28 mouse cellular contexts compared by ENCODE assay signal in the genomic region with DNA sequence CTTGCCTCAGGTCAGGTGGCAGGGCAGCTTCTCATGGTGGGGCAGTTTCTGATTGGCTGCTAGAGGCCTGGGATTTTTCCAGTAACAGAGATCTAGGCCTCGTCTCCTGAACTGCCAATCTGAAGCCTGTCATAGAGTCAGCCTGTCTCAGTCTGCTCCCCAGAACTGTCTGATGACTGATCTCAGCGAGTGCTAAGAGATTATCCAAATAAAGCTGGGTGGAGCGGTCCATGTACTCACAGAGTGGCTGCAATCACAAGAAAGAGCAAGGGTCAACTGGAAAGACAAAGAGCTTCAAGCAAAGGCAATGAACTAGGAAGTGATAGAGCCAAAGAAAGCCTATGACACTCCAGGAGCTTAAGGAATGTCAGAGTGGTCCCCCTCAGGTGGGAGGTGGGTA.
DNase-seq lines count a peak whose midpoint lies in the region; ATAC-seq and TF ChIP-seq lines count a peak whose summit lies in the region.
"Had no signal": no experiment of that assay in that cellular context is flagged by ENCODE, and none has a peak within 500 bp of the region (broad histone marks: within the 10 kb centered on the region; RNA-seq: fewer than 3 reads in every experiment).

No protein-coding gene starts in this region.

- H3K4me2 ChIP-seq in heart, embryonic 11.5 days: no peak overlapping the region
- no peak overlapping the region for H3K4me2 ChIP-seq in liver, embryonic 11.5 days
- H3K4me2 ChIP-seq in midbrain, embryonic 13.5 days (replicated peaks): no peak overlapping the region
- H3K4me2 ChIP-seq: embryonic facial prominence, embryonic 13.5 days; embryonic facial prominence, embryonic 15.5 days; forebrain, embryonic 12.5 days had no signal

- DNase-seq in embryo, embryonic 10.5 days (ENCODE audit: low spot score): peak; percentile 3
- no peak for DNase-seq in embryo, embryonic 11 days
- no peak for DNase-seq in heart, postnatal 14 days
- peak; percentile 62 for DNase-seq in liver, adult 2 months (ENCODE audit: extremely low read depth, low read depth, low spot score)
- no peak for DNase-seq in liver, embryonic 11.5 days (ENCODE audit: low spot score)
- DNase-seq: adrenal gland, adult 2 months; adrenal gland, postnatal 10 days; adrenal gland, postnatal 25 days; B cell, adult 2 months; cerebellum, adult 11 months; cerebellum, adult 18-20 months; cerebellum, adult 8-10 months; cerebellum, adult 9-11 months; cerebellum, postnatal 14 days; cerebellum, postnatal 36 days had no signal

- H3K4me3 ChIP-seq in heart, embryonic 11.5 days (ENCODE audit: low read depth, low read length): no peak overlapping the region
- H3K4me3 ChIP-seq in liver, adult 2 months (ENCODE audit: insufficient read depth, low read depth, low read length): no peak overlapping the region
- no peak overlapping the region for H3K4me3 ChIP-seq in liver, embryonic 11.5 days (ENCODE audit: low read depth, low read length)
- no peak overlapping the region for H3K4me3 ChIP-seq in midbrain, embryonic 13.5 days (replicated peaks)
- H3K4me3 ChIP-seq: embryonic facial prominence, embryonic 13.5 days; embryonic facial prominence, embryonic 15.5 days; erythroblast, embryonic 14.5 days; forebrain, embryonic 10.5 days; forebrain, embryonic 12.5 days had no signal

- no peak for ATAC-seq in heart, embryonic 11.5 days (replicated peaks; ENCODE audit: insufficient number of reproducible peaks, low FRiP score, low TSS enrichment)
- no peak for ATAC-seq in liver, embryonic 11.5 days (replicated peaks; ENCODE audit: low FRiP score)
- no peak for ATAC-seq in midbrain, embryonic 13.5 days
- ATAC-seq: CD4-positive, CD25-positive, alpha-beta regulatory T cell, adult 4 months; forebrain, embryonic 14.5 days; forebrain, embryonic 16.5 days; Patski had no signal

- no peaks in the 10 kb centered on the region for H3K27me3 ChIP-seq in heart, embryonic 11.5 days (ENCODE audit: control insufficient read depth, insufficient read depth, low read length)
- H3K27me3 ChIP-seq in liver, adult 2 months (ENCODE audit: control insufficient read depth, insufficient read depth, low read length): no peaks in the 10 kb centered on the region
- H3K27me3 ChIP-seq in liver, embryonic 11.5 days (replicated peaks; ENCODE audit: control insufficient read depth, insufficient read depth, low read length): no peaks in the 10 kb centered on the region
- H3K27me3 ChIP-seq in midbrain, embryonic 13.5 days: no peaks in the 10 kb centered on the region
- H3K27me3 ChIP-seq: CH12.LX; embryonic facial prominence, embryonic 13.5 days; embryonic facial prominence, embryonic 15.5 days; forebrain, embryonic 12.5 days; Patski had no signal

- no peaks in the 10 kb centered on the region for H3K79me2 ChIP-seq in liver, adult 2 months (ENCODE audit: control insufficient read depth, insufficient read depth, low read length)

- H3K9ac ChIP-seq in heart, embryonic 11.5 days (ENCODE audit: low read depth, low read length): 0 out of 2 replicates have a peak overlapping the region, but pooled peaks have one; percentile 16
- H3K9ac ChIP-seq in liver, adult 2 months (ENCODE audit: low read depth, low read length): no peak overlapping the region
- H3K9ac ChIP-seq in liver, embryonic 11.5 days (ENCODE audit: low read depth, low read length): no peak overlapping the region
- H3K9ac ChIP-seq in midbrain, embryonic 13.5 days (replicated peaks): no peak overlapping the region
- H3K9ac ChIP-seq: embryonic facial prominence, embryonic 13.5 days; embryonic facial prominence, embryonic 15.5 days; forebrain, embryonic 12.5 days had no signal

- H3K4me1 ChIP-seq in heart, embryonic 11.5 days (ENCODE audit: control insufficient read depth, insufficient read depth, low read length): no peaks in the 10 kb centered on the region
- no peaks in the 10 kb centered on the region for H3K4me1 ChIP-seq in liver, adult 2 months (ENCODE audit: control insufficient read depth, insufficient read depth, low read length)
- H3K4me1 ChIP-seq in liver, embryonic 11.5 days (replicated peaks; ENCODE audit: control insufficient read depth, insufficient read depth, low read length): no peaks in the 10 kb centered on the region
- H3K4me1 ChIP-seq in midbrain, embryonic 13.5 days (replicated peaks): no peaks in the 10 kb centered on the region
- H3K4me1 ChIP-seq: embryonic facial prominence, embryonic 13.5 days; embryonic facial prominence, embryonic 15.5 days; forebrain, embryonic 12.5 days had no signal

- H3K36me3 ChIP-seq in heart, embryonic 11.5 days (ENCODE audit: control insufficient read depth, insufficient read depth, low read length): no peaks in the 10 kb centered on the region
- H3K36me3 ChIP-seq in liver, adult 2 months (ENCODE audit: control insufficient read depth, insufficient read depth, low read length): no peaks in the 10 kb centered on the region
- H3K36me3 ChIP-seq in liver, embryonic 11.5 days (ENCODE audit: control insufficient read depth, insufficient read depth, low read length): no peaks in the 10 kb centered on the region
- no peaks in the 10 kb centered on the region for H3K36me3 ChIP-seq in midbrain, embryonic 13.5 days
- H3K36me3 ChIP-seq: embryonic facial prominence, embryonic 13.5 days; embryonic facial prominence, embryonic 15.5 days; forebrain, embryonic 10.5 days; forebrain, embryonic 12.5 days; G1E had no signal

- TF ChIP-seq POLR2A in liver, adult 2 months (IDR thresholded peaks at IDR 0.05; ENCODE audit: extremely low read depth, insufficient read depth, low read length): no peak

- intact Hi-C loops in heart, postnatal 14 days (cut with DNase I): no loop called here

- TF ChIP-seq CTCF in liver, adult 2 months (IDR thresholded peaks at IDR 0.05; ENCODE audit: low read depth, low read length): no peak

- H3K9me3 ChIP-seq in heart, embryonic 11.5 days (replicated peaks; ENCODE audit: control insufficient read depth, low read length): no peaks in the 10 kb centered on the region
- H3K9me3 ChIP-seq in liver, embryonic 11.5 days (ENCODE audit: control insufficient read depth, low read length): no peaks in the 10 kb centered on the region
- H3K9me3 ChIP-seq in midbrain, embryonic 13.5 days: no peaks in the 10 kb centered on the region
- H3K9me3 ChIP-seq: embryonic facial prominence, embryonic 13.5 days; embryonic facial prominence, embryonic 15.5 days; forebrain, embryonic 10.5 days; forebrain, embryonic 12.5 days had no signal

- no peak overlapping the region for H3K27ac ChIP-seq in heart, embryonic 11.5 days (ENCODE audit: low read depth, low read length)
- H3K27ac ChIP-seq in liver, adult 2 months (replicated peaks; ENCODE audit: insufficient read depth, low read depth, low read length): no peak overlapping the region
- H3K27ac ChIP-seq in liver, embryonic 11.5 days (ENCODE audit: low read depth, low read length): no peak overlapping the region
- H3K27ac ChIP-seq in midbrain, embryonic 13.5 days: no peak overlapping the region
- H3K27ac ChIP-seq: embryonic facial prominence, embryonic 13.5 days; embryonic facial prominence, embryonic 15.5 days; forebrain, embryonic 10.5 days; forebrain, embryonic 12.5 days had no signal

- WGBS in heart, embryonic 11.5 days (ENCODE audit: insufficient replicate concordance): 19% methylated on average over 3 of the region's 3 CpGs
- WGBS in liver, adult 2 months: 13% methylated on average over 3 of the region's 3 CpGs
- WGBS in liver, embryonic 11.5 days: 46% methylated on average over 3 of the region's 3 CpGs
- 31% methylated on average over 3 of the region's 3 CpGs for WGBS in midbrain, embryonic 13.5 days

Comparison
In these comparisons a context has a peak if more than half of its experiments do, and no peak if none do; other contexts are left out.
1. DNase-seq: peak in embryo, embryonic 10.5 days (single experiment) and liver, adult 2 months (single experiment); none in embryo, embryonic 11 days (single experiment), heart, postnatal 14 days (0 of 2) and liver, embryonic 11.5 days (single experiment).